Comparison of ENCODE assay signal across 9 mouse cellular contexts in the genomic region with DNA sequence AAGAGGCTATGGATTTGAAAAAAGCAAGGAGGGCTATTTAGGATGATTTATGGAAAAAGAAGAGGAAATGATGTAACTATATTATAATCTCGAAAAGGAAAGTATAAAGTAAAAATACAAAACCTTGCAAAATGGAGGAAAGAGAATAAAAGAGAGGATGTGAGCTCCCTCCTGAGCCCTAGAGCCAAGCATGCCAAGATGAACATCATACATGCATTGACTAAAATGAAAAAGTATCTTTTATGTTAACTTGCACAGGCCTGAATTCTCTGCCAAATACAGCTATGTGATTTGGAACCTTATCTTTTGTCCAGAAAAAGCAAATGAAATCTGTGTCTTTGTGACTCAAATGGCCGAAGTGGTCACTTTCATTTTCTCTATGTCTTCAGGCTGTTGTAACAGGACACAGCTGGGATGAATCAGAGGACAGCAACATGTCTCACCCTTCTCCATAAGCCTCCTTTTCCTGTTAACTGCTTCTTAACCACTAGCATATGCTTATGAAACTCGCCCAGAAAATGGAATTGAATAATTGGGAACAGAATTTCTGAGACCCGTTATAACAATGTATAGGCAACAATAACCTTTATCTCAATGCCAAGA. TPM values are rescaled to one million over a fixed set of nuclear protein-coding genes. Genes with fewer than 3 reads are reported as not detected.
DNase-seq lines count a peak whose midpoint lies in the region; ATAC-seq lines count a peak whose summit lies in the region.
"Had no signal": no experiment of that assay in that cellular context is flagged by ENCODE, and none has a peak within 500 bp of the region (broad histone marks: within the 10 kb centered on the region; RNA-seq: fewer than 3 reads in every experiment).

No protein-coding gene starts in this region.

- no peak overlapping the region for H3K4me2 ChIP-seq in kidney, embryonic 14.5 days (replicated peaks; ENCODE audit: low read depth, low read length)
- 0 out of 2 replicates have a peak overlapping the region, but pooled peaks have one; percentile 20 for H3K4me2 ChIP-seq in stomach, embryonic 14.5 days (replicated peaks; ENCODE audit: low read depth, low read length)
- H3K4me2 ChIP-seq in hindbrain, embryonic 13.5 days = no peak overlapping the region
- no peak overlapping the region for H3K4me2 ChIP-seq in hindbrain, embryonic 12.5 days (replicated peaks)

- no peak overlapping the region for H3K9ac ChIP-seq in kidney, embryonic 14.5 days (ENCODE audit: low read depth, low read length)
- no peak overlapping the region for H3K9ac ChIP-seq in stomach, embryonic 14.5 days (replicated peaks; ENCODE audit: low read depth, low read length)
- H3K9ac ChIP-seq in hindbrain, embryonic 13.5 days = no peak overlapping the region
- H3K9ac ChIP-seq in hindbrain, embryonic 12.5 days = no peak overlapping the region

- H3K27ac ChIP-seq in kidney, embryonic 14.5 days (ENCODE audit: low read depth, low read length) = no peak overlapping the region
- peak overlapping the region; percentile 44; the same call in 1 of the 2 replicates for H3K27ac ChIP-seq in stomach, embryonic 14.5 days (ENCODE audit: low read length)
- H3K27ac ChIP-seq in hindbrain, embryonic 13.5 days = no peak overlapping the region
- H3K27ac ChIP-seq in hindbrain, embryonic 12.5 days = no peak overlapping the region

- no peaks in the 10 kb centered on the region for H3K36me3 ChIP-seq in kidney, embryonic 14.5 days (ENCODE audit: control insufficient read depth, insufficient read depth, low read length)
- H3K36me3 ChIP-seq in stomach, embryonic 14.5 days (ENCODE audit: control insufficient read depth, insufficient read depth, low read length) = no peaks in the 10 kb centered on the region
- H3K36me3 ChIP-seq in hindbrain, embryonic 13.5 days = no peaks in the 10 kb centered on the region
- H3K36me3 ChIP-seq in hindbrain, embryonic 12.5 days = no peaks in the 10 kb centered on the region

- no peaks in the 10 kb centered on the region for H3K4me1 ChIP-seq in kidney, embryonic 14.5 days (ENCODE audit: control insufficient read depth, insufficient read depth, low read length)
- no peaks in the 10 kb centered on the region for H3K4me1 ChIP-seq in stomach, embryonic 14.5 days (ENCODE audit: control insufficient read depth, insufficient read depth, low read length)
- no peaks in the 10 kb centered on the region for H3K4me1 ChIP-seq in hindbrain, embryonic 13.5 days (replicated peaks)
- H3K4me1 ChIP-seq in hindbrain, embryonic 12.5 days = no peaks in the 10 kb centered on the region

- WGBS in kidney, embryonic 14.5 days = 55% methylated on average over 4 of the region's 4 CpGs
- 53% methylated on average over 4 of the region's 4 CpGs for WGBS in stomach, embryonic 14.5 days
- WGBS in hindbrain, embryonic 13.5 days = 81% methylated on average over 4 of the region's 4 CpGs
- 72% methylated on average over 4 of the region's 4 CpGs for WGBS in hindbrain, embryonic 12.5 days

- ATAC-seq in kidney, embryonic 14.5 days (ENCODE audit: low FRiP score, low TSS enrichment) = no peak; the same call in 1 of the 2 replicates
- ATAC-seq in stomach, embryonic 14.5 days (ENCODE audit: insufficient number of reproducible peaks, insufficient read depth, low FRiP score, low read depth) = no peak
- ATAC-seq in hindbrain, embryonic 13.5 days (ENCODE audit: low FRiP score) = no peak
- ATAC-seq in hindbrain, embryonic 12.5 days (ENCODE audit: low FRiP score) = no peak

- no peaks in the 10 kb centered on the region for H3K9me3 ChIP-seq in kidney, embryonic 14.5 days (ENCODE audit: control insufficient read depth, low read length)
- H3K9me3 ChIP-seq in stomach, embryonic 14.5 days (ENCODE audit: control insufficient read depth, low read depth, low read length) = no peaks in the 10 kb centered on the region
- no peaks in the 10 kb centered on the region for H3K9me3 ChIP-seq in hindbrain, embryonic 13.5 days
- H3K9me3 ChIP-seq in hindbrain, embryonic 12.5 days (replicated peaks) = no peaks in the 10 kb centered on the region

- peak; percentile 37 for DNase-seq in kidney, adult 9 months
- peak; percentile 35 for DNase-seq in forelimb bud, embryonic 11.5 days (ENCODE audit: low read depth, low spot score)
- DNase-seq in kidney, postnatal 25 days = peak; percentile 13 to 36
- DNase-seq in retina, postnatal 1 day = no peak
- DNase-seq: cerebellum, adult 9-11 months had no signal

- H3K4me3 ChIP-seq in kidney, embryonic 14.5 days (ENCODE audit: low read length) = no peak overlapping the region
- H3K4me3 ChIP-seq in stomach, embryonic 14.5 days (ENCODE audit: low read depth, low read length) = no peak overlapping the region
- no peak overlapping the region for H3K4me3 ChIP-seq in hindbrain, embryonic 13.5 days
- no peak overlapping the region for H3K4me3 ChIP-seq in hindbrain, embryonic 12.5 days

- no peaks in the 10 kb centered on the region for H3K27me3 ChIP-seq in kidney, embryonic 14.5 days (ENCODE audit: control insufficient read depth, insufficient read depth, low read length)
- no peaks in the 10 kb centered on the region for H3K27me3 ChIP-seq in stomach, embryonic 14.5 days (ENCODE audit: control insufficient read depth, insufficient read depth, low read length)
- H3K27me3 ChIP-seq in hindbrain, embryonic 13.5 days = no peaks in the 10 kb centered on the region
- no peaks in the 10 kb centered on the region for H3K27me3 ChIP-seq in hindbrain, embryonic 12.5 days

RNA-seq across cellular contexts. Expression of a gene that starts 29.5 kb away (rescaled TPM):
- 1.4 and 2.1 TPM in 2 replicates for polyA plus RNA-seq in kidney, embryonic 14.5 days (2014; fragmentation: Nextera tagmentation; extraction: Ambion mirVana)
- 1.7 and 2.8 TPM in 2 replicates for polyA plus RNA-seq in stomach, embryonic 14.5 days (2014; fragmentation: Nextera tagmentation; extraction: Ambion mirVana)
- polyA plus RNA-seq in hindbrain, embryonic 13.5 days (2015; fragmentation: Nextera tagmentation; extraction: Ambion mirVana) = 0.23 and 0.87 TPM in 2 replicates
- polyA plus RNA-seq in hindbrain, embryonic 12.5 days (2016; fragmentation: Nextera tagmentation; extraction: Ambion mirVana) = 5.5 and 6.1 TPM in 2 replicates
